Mouse (Mus musculus): Measurements from ENCODE around the gene 5031410I06Rik. TPM values are rescaled to one million over a fixed set of nuclear protein-coding genes. Genes with fewer than 3 reads are reported as not detected.
"Not testable (repeated sequence)": the region's sequence is repeated elsewhere in the genome, so short reads cannot be mapped to it uniquely, and the experiment has no call there.

The 5031410I06Rik gene
- 0.09 TPM in 1 of 2 replicates, not detected in the other for polyA plus RNA-seq (2015; fragmentation: Nextera tagmentation; extraction: Ambion mirVana)

- not testable (repeated sequence) for H3K36me3 ChIP-seq (ENCODE audit: control insufficient read depth, insufficient read depth); H3K27ac ChIP-seq (ENCODE audit: low read length); H3K4me1 ChIP-seq (ENCODE audit: control insufficient read depth, insufficient read depth, low read length); ATAC-seq (replicated peaks; ENCODE audit: extremely low read depth, insufficient read depth, low FRiP score); H3K9ac ChIP-seq (ENCODE audit: low read length); H3K4me2 ChIP-seq (ENCODE audit: low read depth, low read length); H3K9me3 ChIP-seq (replicated peaks; ENCODE audit: control insufficient read depth, low read length); H3K4me3 ChIP-seq (ENCODE audit: low read length); H3K27me3 ChIP-seq (ENCODE audit: control insufficient read depth, insufficient read depth, low read length)
- no CpG with 5 or more reads among the region's 3 CpGs for WGBS
Observed at GRCm38 (mm10) chr5:26105262-26105661, at the start of gene 5031410I06Rik. Gene 5031410I06Rik (minus strand): TSS chr5:26105362.

GRCm38 (mm10) chr5:26142891-26143290 lies 37.7 kb upstream of the 5031410I06Rik start:
- H3K9ac ChIP-seq (ENCODE audit: low read length) = no peak overlapping the region
- no peak overlapping the region for H3K4me3 ChIP-seq (ENCODE audit: low read length)
- no peaks in the 10 kb centered on the region for H3K27me3 ChIP-seq (ENCODE audit: control insufficient read depth, insufficient read depth, low read length)
- no peak overlapping the region for H3K4me2 ChIP-seq (ENCODE audit: low read depth, low read length)
- H3K9me3 ChIP-seq (replicated peaks; ENCODE audit: control insufficient read depth, low read length) = no peaks in the 10 kb centered on the region; the same call in 1 of the 2 replicates
- no peaks in the 10 kb centered on the region for H3K36me3 ChIP-seq (ENCODE audit: control insufficient read depth, insufficient read depth)
- H3K4me1 ChIP-seq (ENCODE audit: control insufficient read depth, insufficient read depth, low read length) = no peaks in the 10 kb centered on the region
- ATAC-seq (replicated peaks; ENCODE audit: extremely low read depth, insufficient read depth, low FRiP score) = no peak
- WGBS = 80% methylated on average over 6 of the region's 6 CpGs
- H3K27ac ChIP-seq (ENCODE audit: low read length) = no peak overlapping the region

GRCm38 (mm10) chr5:26121321-26121720 lies 16.2 kb upstream of the 5031410I06Rik start, which contains the start of gene Gm10220:
Gene Gm10220 (minus strand): TSS chr5:26121421.
- H3K9ac ChIP-seq (ENCODE audit: low read length); H3K27ac ChIP-seq (ENCODE audit: low read length); H3K4me3 ChIP-seq (ENCODE audit: low read length); H3K27me3 ChIP-seq (ENCODE audit: control insufficient read depth, insufficient read depth, low read length); ATAC-seq (replicated peaks; ENCODE audit: extremely low read depth, insufficient read depth, low FRiP score); H3K4me2 ChIP-seq (ENCODE audit: low read depth, low read length); H3K9me3 ChIP-seq (replicated peaks; ENCODE audit: control insufficient read depth, low read length); H3K36me3 ChIP-seq (ENCODE audit: control insufficient read depth, insufficient read depth); H3K4me1 ChIP-seq (ENCODE audit: control insufficient read depth, insufficient read depth, low read length): not testable (repeated sequence)
- WGBS = no CpG with 5 or more reads among the region's 3 CpGs

GRCm38 (mm10) chr5:26089191-26089590 lies 16.0 kb downstream of the 5031410I06Rik start, which contains the start of gene Gm10471:
Gene Gm10471 (minus strand): TSS chr5:26089291.
- H3K27ac ChIP-seq (ENCODE audit: low read length); H3K4me2 ChIP-seq (ENCODE audit: low read depth, low read length); ATAC-seq (replicated peaks; ENCODE audit: extremely low read depth, insufficient read depth, low FRiP score); H3K4me1 ChIP-seq (ENCODE audit: control insufficient read depth, insufficient read depth, low read length); H3K9me3 ChIP-seq (replicated peaks; ENCODE audit: control insufficient read depth, low read length); H3K4me3 ChIP-seq (ENCODE audit: low read length); H3K27me3 ChIP-seq (ENCODE audit: control insufficient read depth, insufficient read depth, low read length); H3K9ac ChIP-seq (ENCODE audit: low read length); H3K36me3 ChIP-seq (ENCODE audit: control insufficient read depth, insufficient read depth): not testable (repeated sequence)
- WGBS = 67% methylated on average over 1 of the region's 1 CpGs

GRCm38 (mm10) chr5:26079023-26079422 lies 26.1 kb downstream of the 5031410I06Rik start:
- not testable (repeated sequence) for ATAC-seq (replicated peaks; ENCODE audit: extremely low read depth, insufficient read depth, low FRiP score); H3K27ac ChIP-seq (ENCODE audit: low read length); H3K27me3 ChIP-seq (ENCODE audit: control insufficient read depth, insufficient read depth, low read length); H3K9me3 ChIP-seq (replicated peaks; ENCODE audit: control insufficient read depth, low read length); H3K9ac ChIP-seq (ENCODE audit: low read length); H3K4me1 ChIP-seq (ENCODE audit: control insufficient read depth, insufficient read depth, low read length); H3K36me3 ChIP-seq (ENCODE audit: control insufficient read depth, insufficient read depth); H3K4me3 ChIP-seq (ENCODE audit: low read length); H3K4me2 ChIP-seq (ENCODE audit: low read depth, low read length)

- H3K4me3 ChIP-seq (ENCODE audit: low read length) = no peak overlapping the region
- H3K4me1 ChIP-seq (ENCODE audit: control insufficient read depth, insufficient read depth, low read length) = no peaks in the 10 kb centered on the region
- no peak overlapping the region for H3K9ac ChIP-seq (ENCODE audit: low read length)
- no peaks in the 10 kb centered on the region for H3K9me3 ChIP-seq (replicated peaks; ENCODE audit: control insufficient read depth, low read length)
- no peak for ATAC-seq (replicated peaks; ENCODE audit: extremely low read depth, insufficient read depth, low FRiP score)
- 84% methylated on average over 24 of the region's 24 CpGs for WGBS
- no peaks in the 10 kb centered on the region for H3K27me3 ChIP-seq (ENCODE audit: control insufficient read depth, insufficient read depth, low read length)
- no peak overlapping the region for H3K27ac ChIP-seq (ENCODE audit: low read length)
- no peak overlapping the region for H3K4me2 ChIP-seq (ENCODE audit: low read depth, low read length)
- H3K36me3 ChIP-seq (ENCODE audit: control insufficient read depth, insufficient read depth) = no peaks in the 10 kb centered on the region
Observed at GRCm38 (mm10) chr5:26070716-26071115, 34.4 kb downstream of the 5031410I06Rik start.

- WGBS = no CpG with 5 or more reads among the region's 2 CpGs
- H3K4me2 ChIP-seq (ENCODE audit: low read depth, low read length); H3K36me3 ChIP-seq (ENCODE audit: control insufficient read depth, insufficient read depth); H3K4me3 ChIP-seq (ENCODE audit: low read length); H3K9me3 ChIP-seq (replicated peaks; ENCODE audit: control insufficient read depth, low read length); H3K27me3 ChIP-seq (ENCODE audit: control insufficient read depth, insufficient read depth, low read length); H3K27ac ChIP-seq (ENCODE audit: low read length); ATAC-seq (replicated peaks; ENCODE audit: extremely low read depth, insufficient read depth, low FRiP score); H3K4me1 ChIP-seq (ENCODE audit: control insufficient read depth, insufficient read depth, low read length); H3K9ac ChIP-seq (ENCODE audit: low read length): not testable (repeated sequence)
Observed at GRCm38 (mm10) chr5:26058481-26058880, 46.7 kb downstream of the 5031410I06Rik start, which contains the start of gene Gm7347. Gene Gm7347 (minus strand): TSS chr5:26058581.

Other genes with a start within 250 kb of the 5031410I06Rik start
- 0.10 TPM in 1 of 2 replicates, not detected in the other for gene Gm21663, start 163.0 kb downstream of the 5031410I06Rik start, polyA plus RNA-seq (2015; fragmentation: Nextera tagmentation; extraction: Ambion mirVana)
- gene Gm21671, start 150.9 kb downstream of the 5031410I06Rik start, polyA plus RNA-seq (2015; fragmentation: Nextera tagmentation; extraction: Ambion mirVana) = not detected in 2 replicates
- 0.07 TPM in 1 of 2 replicates, not detected in the other for gene Gm21680, start 132.7 kb downstream of the 5031410I06Rik start, polyA plus RNA-seq (2015; fragmentation: Nextera tagmentation; extraction: Ambion mirVana)
- not detected in 2 replicates for gene Gm21698, start 116.7 kb downstream of the 5031410I06Rik start, polyA plus RNA-seq (2015; fragmentation: Nextera tagmentation; extraction: Ambion mirVana)
- 0.10 TPM in 1 of 2 replicates, not detected in the other for gene Gm1979, start 100.6 kb downstream of the 5031410I06Rik start, polyA plus RNA-seq (2015; fragmentation: Nextera tagmentation; extraction: Ambion mirVana)
- gene Gm5862, start 82.4 kb downstream of the 5031410I06Rik start, polyA plus RNA-seq (2015; fragmentation: Nextera tagmentation; extraction: Ambion mirVana) = not detected in 2 replicates
- 0.05 TPM in 1 of 2 replicates, not detected in the other for gene Speer4a, start 65.8 kb downstream of the 5031410I06Rik start, polyA plus RNA-seq (2015; fragmentation: Nextera tagmentation; extraction: Ambion mirVana)
- not detected in 2 replicates for gene Gm7347, start 46.8 kb downstream of the 5031410I06Rik start, polyA plus RNA-seq (2015; fragmentation: Nextera tagmentation; extraction: Ambion mirVana)
- not detected in 2 replicates for gene Gm10471, start 16.1 kb downstream of the 5031410I06Rik start, polyA plus RNA-seq (2015; fragmentation: Nextera tagmentation; extraction: Ambion mirVana)
- not detected in 2 replicates for gene Gm10220, start 16.1 kb upstream of the 5031410I06Rik start, polyA plus RNA-seq (2015; fragmentation: Nextera tagmentation; extraction: Ambion mirVana)
- not detected in 2 replicates for gene Gm7361, start 152.3 kb upstream of the 5031410I06Rik start, polyA plus RNA-seq (2015; fragmentation: Nextera tagmentation; extraction: Ambion mirVana)

Measured in heart, embryonic 16.5 days (tissue).